Mouse (Mus musculus): ENCODE results near the gene Pus7. TPM values are rescaled to one million over a fixed set of nuclear protein-coding genes. Genes with fewer than 3 reads are reported as not detected.

The Pus7 gene
- polyA plus RNA-seq, 1 experiment from 2014 or later = 32.3 TPM

Other genes starting within 250 kb of the Pus7 start
- gene Srpk2, start 99.1 kb downstream of the Pus7 start, polyA plus RNA-seq (2015; fragmentation: Nextera tagmentation; extraction: Ambion mirVana) = 40.4 and 47.7 TPM in 2 replicates
- gene Rint1, start 4.0 kb upstream of the Pus7 start, polyA plus RNA-seq (2015; fragmentation: Nextera tagmentation; extraction: Ambion mirVana) = 33.6 and 36.7 TPM in 2 replicates
- 99.1 and 99.6 TPM in 2 replicates for gene Tomm7, start 60.5 kb upstream of the Pus7 start, polyA plus RNA-seq (2015; fragmentation: Nextera tagmentation; extraction: Ambion mirVana)
- 22.4 and 23.9 TPM in 2 replicates for gene Fam126a, start 247.0 kb upstream of the Pus7 start, polyA plus RNA-seq (2015; fragmentation: Nextera tagmentation; extraction: Ambion mirVana)

Measured in kidney, embryonic 16.5 days (tissue).